Mouse (Mus musculus) heart, adult 11 months (tissue): ENCODE data around the gene Cygb.
A peak's percentile ranks its signal among the peaks of the same experiment; 100 is the strongest.
"Not testable (repeated sequence)": the region's sequence is repeated elsewhere in the genome, so short reads cannot be mapped to it uniquely, and the experiment has no call there.

Source experiments
- DNase-seq: peaks from one replicate; pipeline ENCODE4 v3.0.0; 2022

Cygb gene

GRCm38 (mm10) chr11:116612554-116612953, 41.6 kb downstream of the Cygb start:
- no peak for DNase-seq

DNA sequence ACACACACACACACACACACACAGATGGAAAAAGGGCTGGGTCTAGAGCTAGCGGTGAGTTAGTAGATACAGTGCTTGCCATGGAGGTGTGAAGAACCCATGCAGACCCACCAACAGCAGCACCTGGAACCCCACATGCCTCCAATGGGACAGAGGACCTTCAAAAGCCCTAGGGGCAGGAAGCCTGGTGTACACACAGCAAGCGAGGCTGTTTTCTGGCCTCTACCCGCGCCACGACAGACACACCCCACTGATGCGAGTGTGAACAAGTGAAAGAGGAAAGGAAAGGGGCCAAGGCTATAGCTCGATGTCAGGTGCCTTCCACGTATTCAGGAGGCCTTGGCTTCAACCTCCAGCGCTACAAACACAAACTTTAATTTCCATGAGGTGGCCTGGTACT, 42.2 kb downstream of the Cygb start:
- peak; percentile 90 for DNase-seq

GRCm38 (mm10) chr11:116611168-116611567, 42.9 kb downstream of the Cygb start:
- not testable (repeated sequence) for DNase-seq

DNA sequence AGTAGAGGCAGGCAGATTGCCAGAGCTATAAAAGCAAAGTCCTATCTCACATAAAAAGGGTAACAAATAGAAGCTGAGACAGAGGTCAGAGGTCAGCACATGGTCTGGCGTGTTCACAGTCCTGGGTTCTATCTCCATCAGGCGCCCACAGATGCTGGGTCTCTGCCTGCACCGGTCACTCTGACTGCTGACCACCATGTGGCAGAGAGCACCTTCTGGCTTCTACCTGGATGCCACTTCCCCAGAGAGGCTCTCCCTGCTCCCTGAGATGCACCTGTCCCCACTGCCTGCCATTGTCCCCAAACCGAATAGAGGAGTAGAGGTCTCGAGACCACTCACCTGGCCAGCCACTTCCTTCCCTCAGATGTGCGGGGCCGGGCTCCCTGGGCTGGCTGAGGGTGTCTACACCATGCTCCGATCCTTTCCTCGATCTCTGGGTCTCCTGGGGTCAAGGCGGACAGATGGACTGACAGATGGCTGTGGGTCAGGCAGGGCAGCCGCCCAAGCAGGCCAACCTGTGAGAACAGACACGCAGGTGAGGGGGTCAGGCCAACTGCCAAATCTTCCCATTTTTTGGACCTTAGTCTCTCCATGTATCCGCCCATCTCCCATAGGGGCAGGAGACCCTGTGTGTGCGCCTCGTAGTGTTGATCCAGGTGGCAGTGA, 44.0 kb downstream of the Cygb start:
- DNase-seq: no peak

DNA sequence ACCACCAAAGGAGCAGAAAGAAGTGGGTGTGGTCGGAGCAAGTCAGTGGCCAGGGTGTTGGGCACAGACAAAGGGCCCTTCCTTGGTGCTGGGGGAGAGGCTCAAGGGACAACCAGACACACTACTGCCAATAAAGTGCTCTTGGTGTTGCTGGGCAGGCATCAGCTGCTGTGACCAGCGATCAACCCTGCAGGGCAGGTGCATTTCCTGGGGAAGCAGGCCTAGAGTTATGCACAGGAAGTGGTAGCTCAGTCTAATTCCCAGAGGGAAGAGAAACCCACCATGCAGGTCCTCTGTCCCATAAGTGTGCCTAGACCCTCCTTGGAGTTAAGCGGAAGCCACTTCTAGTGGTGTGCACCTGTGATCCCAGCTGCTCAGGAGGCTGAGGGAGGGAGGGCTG, 46.4 kb downstream of the Cygb start:
- no peak for DNase-seq

DNA sequence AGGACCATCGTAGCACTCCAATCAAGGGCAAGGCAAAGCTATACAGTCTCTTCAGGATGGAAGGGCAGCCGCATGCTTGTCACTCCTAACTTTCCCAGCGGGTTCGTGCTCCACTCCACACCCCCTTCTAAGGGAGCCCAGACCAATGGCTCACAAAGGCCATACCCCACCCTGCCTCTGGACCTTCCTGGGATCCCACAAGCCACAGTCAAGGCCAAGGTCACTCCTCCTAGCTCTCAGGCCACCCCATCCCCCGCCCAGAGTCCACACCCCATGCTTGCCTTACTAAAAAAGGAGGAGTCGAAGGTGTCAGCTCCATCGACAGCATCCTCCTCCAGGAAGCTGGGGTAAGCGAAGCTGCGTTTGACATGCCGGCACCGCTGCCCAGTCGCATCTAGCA, 50.0 kb downstream of the Cygb start:
- no peak for DNase-seq

DNA sequence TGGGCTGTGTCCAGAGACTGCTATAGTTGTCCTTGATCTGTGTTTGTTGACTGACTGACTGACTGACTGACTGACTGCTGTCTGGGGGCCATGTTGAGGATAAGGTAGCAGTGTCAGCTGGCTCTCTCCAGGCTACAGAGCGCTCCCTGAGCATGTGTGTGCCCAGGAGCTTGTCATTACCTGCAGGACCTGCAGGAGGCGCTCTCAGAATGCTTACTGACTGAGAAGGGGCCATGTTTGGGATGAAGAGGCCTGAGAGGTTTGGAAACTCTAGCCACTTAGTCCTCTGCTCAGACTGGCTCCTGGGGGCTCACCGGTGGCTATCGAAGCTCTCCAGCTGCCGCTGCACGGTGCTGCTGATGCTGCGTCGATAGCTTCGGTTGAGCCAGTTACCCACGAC, 50.8 kb downstream of the Cygb start:
- no peak for DNase-seq

GRCm38 (mm10) chr11:116602043-116602442, 52.1 kb downstream of the Cygb start:
- DNase-seq: peak; percentile 90

DNA sequence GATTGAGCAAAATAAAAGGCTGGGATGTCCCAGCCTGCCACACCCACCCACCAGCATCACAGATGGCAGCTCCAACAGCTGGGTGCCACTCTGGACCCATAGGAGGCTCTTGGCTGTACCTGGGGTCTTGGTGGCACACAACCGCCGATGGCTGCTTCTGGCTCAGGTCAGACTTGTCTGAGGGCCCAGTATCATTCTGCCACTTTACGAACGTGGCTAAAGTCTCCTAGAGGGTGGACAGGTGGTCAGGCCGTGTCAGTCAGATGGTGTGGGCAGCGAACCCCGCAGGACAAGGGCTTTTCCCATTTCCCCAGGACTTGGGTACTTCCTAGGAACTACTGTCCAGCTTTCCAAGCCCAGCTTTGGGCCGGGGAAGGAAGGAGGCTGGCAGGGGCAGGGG, 52.9 kb downstream of the Cygb start:
- DNase-seq: peak; percentile 87

GRCm38 (mm10) chr11:116599230-116599629, 54.9 kb downstream of the Cygb start:
- peak; percentile 89 for DNase-seq

DNA sequence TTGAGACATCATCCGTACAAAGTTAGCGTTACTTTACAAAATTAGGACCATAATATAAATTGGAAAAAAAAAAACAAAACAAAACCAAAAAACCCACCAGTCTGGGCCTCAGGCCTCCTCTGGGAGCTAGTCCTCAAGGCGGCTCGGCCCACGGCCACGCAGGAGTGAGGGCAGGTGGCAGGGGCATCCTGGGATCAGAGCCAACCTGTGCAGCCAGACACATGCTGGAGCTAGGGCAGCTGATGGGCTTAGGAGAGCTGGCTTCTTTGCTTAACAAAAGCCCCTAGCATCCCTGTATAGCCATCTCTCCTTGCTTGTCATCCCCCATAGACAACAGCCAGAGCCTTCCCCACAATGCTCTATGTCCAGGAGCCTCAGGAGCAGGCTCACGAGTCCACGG, 55.9 kb downstream of the Cygb start:
- DNase-seq: no peak

- peak; percentile 91 for DNase-seq
Observed at GRCm38 (mm10) chr11:116596766-116597165, 57.3 kb downstream of the Cygb start.
